Mouse (Mus musculus): ENCODE results near the gene Tmem53. TPM values are rescaled to one million over a fixed set of nuclear protein-coding genes. Genes with fewer than 3 reads are reported as not detected.
A peak's percentile ranks its signal among the peaks of the same experiment; 100 is the strongest.

Gene Tmem53
- polyA plus RNA-seq, 1 experiment from 2014 or later = 12.9 TPM

DNA sequence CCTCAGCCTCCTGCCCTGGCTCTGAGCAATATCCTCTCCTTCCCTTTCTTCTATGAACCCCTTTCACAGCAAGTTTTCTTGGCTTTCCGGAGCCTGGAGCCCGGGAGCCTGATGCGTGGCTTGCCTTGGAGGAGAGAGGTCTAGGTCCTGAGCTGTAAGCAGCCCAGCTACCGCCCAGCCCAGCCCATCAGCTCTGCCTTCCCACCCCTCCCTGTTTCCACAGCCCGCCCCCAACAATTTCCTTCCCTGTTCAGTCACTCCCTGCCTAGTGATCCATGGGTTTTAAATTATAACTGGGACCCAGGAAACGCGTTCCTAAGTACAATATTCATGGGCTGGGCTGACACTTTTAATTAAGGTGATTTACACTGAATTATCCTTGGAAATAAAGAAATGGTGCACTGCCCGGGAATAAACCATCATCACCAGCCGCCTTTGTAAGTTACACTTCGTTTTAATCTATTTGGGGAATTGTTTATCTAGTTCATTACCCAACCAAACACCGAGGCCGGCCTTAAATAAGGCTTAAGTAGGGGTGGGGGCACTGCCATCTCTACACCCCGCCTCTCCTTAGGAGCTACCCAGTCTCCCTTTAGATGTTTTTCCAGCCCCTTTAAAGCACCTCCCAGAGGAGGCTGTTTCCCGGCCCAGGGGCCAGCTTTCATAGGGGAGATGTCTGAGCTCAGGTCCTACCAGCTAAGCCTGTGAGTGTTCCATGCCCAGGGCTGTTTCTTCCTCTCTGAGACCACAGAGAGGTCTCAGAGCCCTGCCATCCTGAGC is 50.5 kb downstream of the Tmem53 start:
- ATAC-seq (ENCODE audit: low FRiP score, low TSS enrichment) (no peak), DNase-seq (ENCODE audit: low spot score) (no peak)
- Histone ChIP-seq H3K9me3 (ENCODE audit: control insufficient read depth, low read length) (no peaks in the 10 kb centered on the region), H3K27me3 (ENCODE audit: control insufficient read depth, insufficient read depth, low read length) (peaks cover 4% of the 10 kb centered on the region; the same call in 1 of the 2 replicates), H3K4me2 (replicated peaks; ENCODE audit: low read depth) (no peak overlapping the region), H3K4me3 (ENCODE audit: low read depth, low read length) (no peak overlapping the region), H3K4me1 (replicated peaks; ENCODE audit: control insufficient read depth, insufficient read depth) (peaks cover 6% of the 10 kb centered on the region; the same call in 1 of the 2 replicates), H3K36me3 (ENCODE audit: control insufficient read depth, insufficient read depth, low read length) (no peaks in the 10 kb centered on the region), H3K9ac (ENCODE audit: low read length) (no peak overlapping the region), H3K27ac (replicated peaks) (no peak overlapping the region)
- 20% methylated on average over 14 of the region's 14 CpGs for WGBS
- TF ChIP-seq CTCF (IDR thresholded peaks at IDR 0.05; ENCODE audit: low read depth) (no peak), EP300 (optimal IDR thresholded peaks at IDR 0.05) (no peak)

DNA sequence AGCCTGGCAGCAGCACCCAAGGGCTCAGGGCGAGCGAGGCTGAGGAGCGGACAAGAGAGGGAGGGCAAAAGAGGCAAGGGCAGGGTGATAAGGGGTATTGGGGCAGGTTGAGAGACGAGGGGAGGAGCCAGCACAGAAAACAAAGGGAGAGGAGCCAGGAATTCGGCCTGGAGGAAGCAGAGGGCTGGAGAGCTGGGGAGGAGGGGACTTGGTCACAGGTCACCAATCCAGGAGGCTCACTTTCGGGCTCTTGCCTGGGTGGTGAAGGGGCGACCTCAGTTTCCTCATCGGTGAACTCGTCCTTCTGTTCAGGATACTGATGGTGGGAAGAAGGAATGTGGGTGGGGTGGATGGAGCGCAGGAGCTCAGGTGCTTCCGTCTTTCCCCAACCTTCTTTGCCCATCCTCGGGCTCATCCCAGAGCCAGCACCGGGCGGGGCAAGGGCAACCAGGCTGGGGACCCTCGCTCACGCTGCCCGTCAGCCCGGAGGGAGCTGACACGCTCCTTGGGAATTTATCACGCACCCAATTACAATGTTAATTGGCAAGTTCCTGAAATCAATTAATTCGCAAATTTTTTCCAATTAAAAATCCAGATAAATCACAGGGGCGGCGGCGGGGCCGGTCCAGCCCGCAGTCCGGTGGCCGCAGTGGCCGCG is 52.0 kb downstream of the Tmem53 start:
- Histone ChIP-seq H3K36me3 (ENCODE audit: control insufficient read depth, insufficient read depth, low read length) (no peaks in the 10 kb centered on the region), H3K9me3 (ENCODE audit: control insufficient read depth, low read length) (no peaks in the 10 kb centered on the region), H3K27me3 (ENCODE audit: control insufficient read depth, insufficient read depth, low read length) (peaks cover 4% of the 10 kb centered on the region; the same call in 1 of the 2 replicates), H3K4me3 (ENCODE audit: low read depth, low read length) (peak overlapping the region; percentile 41), H3K9ac (ENCODE audit: low read length) (peak overlapping the region; percentile 47), H3K27ac (replicated peaks) (no peak overlapping the region), H3K4me1 (replicated peaks; ENCODE audit: control insufficient read depth, insufficient read depth) (peaks cover 6% of the 10 kb centered on the region; the same call in 1 of the 2 replicates), H3K4me2 (replicated peaks; ENCODE audit: low read depth) (peak overlapping the region; percentile 82)
- TF ChIP-seq CTCF (IDR thresholded peaks at IDR 0.05; ENCODE audit: low read depth) = no peak
- TF ChIP-seq EP300 (optimal IDR thresholded peaks at IDR 0.05) = no peak
- no peak for ATAC-seq (ENCODE audit: low FRiP score, low TSS enrichment)
- WGBS = 12% methylated on average over 30 of the region's 30 CpGs
- no peak for DNase-seq (ENCODE audit: low spot score)

DNA sequence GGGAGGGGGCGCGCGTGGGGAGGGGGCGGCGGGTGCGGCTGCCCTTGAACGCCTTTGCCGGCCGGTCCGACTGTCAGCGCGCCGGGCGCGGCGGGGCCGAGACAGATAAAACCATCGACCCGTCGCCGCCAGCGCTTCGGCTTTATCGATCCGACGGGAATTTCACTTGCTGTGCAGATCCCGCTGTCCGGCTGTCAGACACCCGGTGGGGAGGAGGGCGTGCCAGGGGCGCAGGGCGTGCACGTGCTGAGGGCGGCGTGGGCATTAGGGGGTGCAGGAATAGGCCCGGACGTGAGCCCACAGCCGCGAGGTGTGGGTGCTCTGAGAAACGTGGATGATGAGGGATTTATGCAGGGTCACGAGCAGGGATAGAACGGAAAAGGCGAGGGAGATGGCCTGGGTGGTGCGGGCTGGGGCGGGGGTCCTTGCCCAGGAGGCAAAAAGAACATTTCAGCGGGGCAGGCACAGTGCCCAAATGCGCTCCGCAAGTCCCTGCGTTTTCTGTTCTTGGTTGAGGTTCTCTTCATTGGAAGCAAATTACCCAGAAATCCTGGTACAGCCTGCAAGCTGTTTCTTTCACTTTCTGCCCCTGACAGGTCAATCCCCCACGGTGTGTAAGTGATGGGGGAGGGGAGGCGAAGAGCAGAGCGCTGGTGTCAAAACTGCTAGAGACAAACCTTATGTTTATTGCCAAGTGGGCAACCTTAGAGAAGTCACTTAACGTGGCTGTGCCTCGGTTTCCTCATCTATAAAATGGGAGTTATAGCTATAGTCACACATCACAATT is 52.7 kb downstream of the Tmem53 start:
- peak overlapping the region; percentile 41 for H3K4me3 ChIP-seq (ENCODE audit: low read depth, low read length)
- no peak for ATAC-seq (ENCODE audit: low FRiP score, low TSS enrichment)
- 5% methylated on average over 53 of the region's 54 CpGs for WGBS
- H3K4me2 ChIP-seq (replicated peaks; ENCODE audit: low read depth) = peak overlapping the region; percentile 82
- H3K27me3 ChIP-seq (ENCODE audit: control insufficient read depth, insufficient read depth, low read length) = peaks cover 4% of the 10 kb centered on the region; the same call in 1 of the 2 replicates
- TF ChIP-seq CTCF (IDR thresholded peaks at IDR 0.05; ENCODE audit: low read depth) (no peak), EP300 (optimal IDR thresholded peaks at IDR 0.05) (no peak)
- H3K4me1 ChIP-seq (replicated peaks; ENCODE audit: control insufficient read depth, insufficient read depth) = peaks cover 6% of the 10 kb centered on the region; the same call in 1 of the 2 replicates
- no peak for DNase-seq (ENCODE audit: low spot score)
- H3K36me3 ChIP-seq (ENCODE audit: control insufficient read depth, insufficient read depth, low read length) = no peaks in the 10 kb centered on the region
- no peak overlapping the region for H3K27ac ChIP-seq (replicated peaks)
- H3K9me3 ChIP-seq (ENCODE audit: control insufficient read depth, low read length) = no peaks in the 10 kb centered on the region
- peak overlapping the region; percentile 47 for H3K9ac ChIP-seq (ENCODE audit: low read length)

DNA sequence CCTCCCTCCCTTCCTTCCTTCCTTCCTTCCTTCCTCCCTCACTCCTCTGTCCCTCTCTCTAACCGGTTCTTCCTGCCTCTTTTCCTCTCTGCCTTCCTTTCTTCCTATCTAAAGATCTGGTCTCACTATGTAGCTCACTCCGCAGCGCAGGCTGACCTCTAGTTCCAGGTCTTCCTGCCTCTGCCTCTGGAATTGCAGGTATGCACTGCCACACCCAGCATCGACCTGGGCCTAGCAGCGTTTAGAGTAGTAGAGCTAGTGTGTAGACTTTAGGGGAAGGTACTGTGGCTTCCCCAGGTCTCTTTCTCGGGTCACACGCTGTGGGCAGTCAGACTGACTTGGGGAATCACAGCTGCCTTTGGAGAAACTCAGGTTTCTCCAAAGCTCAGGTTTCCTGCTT is 53.7 kb downstream of the Tmem53 start:
- Histone ChIP-seq H3K27me3 (ENCODE audit: control insufficient read depth, insufficient read depth, low read length) (peaks cover 4% of the 10 kb centered on the region; the same call in 1 of the 2 replicates), H3K4me2 (replicated peaks; ENCODE audit: low read depth) (no peak overlapping the region), H3K36me3 (ENCODE audit: control insufficient read depth, insufficient read depth, low read length) (no peaks in the 10 kb centered on the region), H3K4me3 (ENCODE audit: low read depth, low read length) (no peak overlapping the region), H3K9ac (ENCODE audit: low read length) (no peak overlapping the region), H3K27ac (replicated peaks) (no peak overlapping the region), H3K9me3 (ENCODE audit: control insufficient read depth, low read length) (no peaks in the 10 kb centered on the region), H3K4me1 (replicated peaks; ENCODE audit: control insufficient read depth, insufficient read depth) (peaks cover 6% of the 10 kb centered on the region; the same call in 1 of the 2 replicates)
- DNase-seq (ENCODE audit: low spot score) (peak; percentile 49), ATAC-seq (ENCODE audit: low FRiP score, low TSS enrichment) (no peak)
- TF ChIP-seq CTCF (IDR thresholded peaks at IDR 0.05; ENCODE audit: low read depth) (no peak), EP300 (optimal IDR thresholded peaks at IDR 0.05) (no peak)
- WGBS = 46% methylated on average over 6 of the region's 7 CpGs

DNA sequence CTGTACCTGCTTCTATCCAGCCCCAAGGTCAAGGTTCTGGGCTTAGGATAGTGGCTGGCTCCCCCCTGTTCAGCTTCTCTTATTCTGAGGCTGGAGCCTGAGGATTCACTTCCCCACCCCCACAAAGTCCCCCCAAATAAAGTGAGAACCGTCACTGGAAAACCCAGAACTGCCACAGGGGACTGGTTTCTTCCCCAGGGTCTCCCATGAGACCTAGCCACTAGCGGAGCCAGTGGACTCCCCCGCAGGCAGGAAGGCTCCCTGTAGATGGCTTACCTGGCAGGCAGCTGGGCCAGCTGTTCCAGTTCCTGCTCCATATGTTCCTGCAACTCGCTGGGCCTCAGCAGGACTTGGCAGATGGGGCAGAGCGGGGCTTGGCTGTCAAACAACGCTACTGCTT is 55.5 kb downstream of the Tmem53 start:
- no peak overlapping the region for H3K4me3 ChIP-seq (ENCODE audit: low read depth, low read length)
- H3K27ac ChIP-seq (replicated peaks) = no peak overlapping the region
- H3K9me3 ChIP-seq (ENCODE audit: control insufficient read depth, low read length) = no peaks in the 10 kb centered on the region
- H3K27me3 ChIP-seq (ENCODE audit: control insufficient read depth, insufficient read depth, low read length) = 0 out of 2 replicates have a peak, but pooled peaks cover 2% of the 10 kb centered on the region
- no peaks in the 10 kb centered on the region for H3K36me3 ChIP-seq (ENCODE audit: control insufficient read depth, insufficient read depth, low read length)
- WGBS = 61% methylated on average over 6 of the region's 6 CpGs
- no peak overlapping the region for H3K9ac ChIP-seq (ENCODE audit: low read length)
- ATAC-seq (ENCODE audit: low FRiP score, low TSS enrichment) (no peak), DNase-seq (ENCODE audit: low spot score) (no peak)
- H3K4me1 ChIP-seq (replicated peaks; ENCODE audit: control insufficient read depth, insufficient read depth) = peaks cover 6% of the 10 kb centered on the region; the same call in 1 of the 2 replicates
- TF ChIP-seq EP300 (optimal IDR thresholded peaks at IDR 0.05) (no peak), CTCF (IDR thresholded peaks at IDR 0.05; ENCODE audit: low read depth) (no peak)
- H3K4me2 ChIP-seq (replicated peaks; ENCODE audit: low read depth) = no peak overlapping the region
